Mouse (Mus musculus): ENCODE measurements around the gene Cst12.
"Not testable (repeated sequence)": the region's sequence is repeated elsewhere in the genome, so short reads cannot be mapped to it uniquely, and the experiment has no call there.

Cst12 gene

GRCm38 (mm10) chr2:148789142-148789541 lies at the start of gene Cst12:
Gene Cst12 (plus strand): TSS chr2:148789361.
- no peak for DNase-seq (ENCODE audit: low read depth, low spot score)

GRCm38 (mm10) chr2:148743001-148743400 lies 46.2 kb upstream of the Cst12 start:
- peak; percentile 51 for DNase-seq (ENCODE audit: low read depth, low spot score)

DNA sequence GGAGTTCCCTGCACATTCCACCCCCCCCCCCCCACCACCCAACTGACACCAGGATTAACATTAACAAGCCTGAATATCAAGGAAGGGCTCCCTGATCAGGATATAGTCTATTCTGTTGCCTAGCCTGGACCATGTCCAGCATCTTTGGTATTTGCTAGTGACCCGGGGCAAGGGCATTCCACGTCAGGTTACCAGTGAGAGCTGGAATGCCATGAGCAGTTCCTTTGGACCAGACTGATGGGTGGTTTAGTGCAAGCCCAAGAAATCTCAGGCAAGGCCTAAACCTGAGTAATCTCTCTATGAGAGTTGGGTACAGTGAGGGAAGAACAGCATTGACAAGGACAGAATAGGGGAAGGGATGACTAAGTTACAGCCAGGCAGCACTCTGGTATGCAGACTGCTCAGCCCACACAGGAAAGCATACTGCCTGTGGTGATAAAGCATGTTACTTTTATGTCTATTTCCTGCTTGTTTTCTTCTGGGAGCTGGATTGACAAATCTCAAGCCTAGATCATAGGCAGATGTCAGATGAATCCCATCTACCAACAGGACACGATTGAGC lies 45.2 kb upstream of the Cst12 start:
- DNase-seq (ENCODE audit: low read depth, low spot score): no peak

DNA sequence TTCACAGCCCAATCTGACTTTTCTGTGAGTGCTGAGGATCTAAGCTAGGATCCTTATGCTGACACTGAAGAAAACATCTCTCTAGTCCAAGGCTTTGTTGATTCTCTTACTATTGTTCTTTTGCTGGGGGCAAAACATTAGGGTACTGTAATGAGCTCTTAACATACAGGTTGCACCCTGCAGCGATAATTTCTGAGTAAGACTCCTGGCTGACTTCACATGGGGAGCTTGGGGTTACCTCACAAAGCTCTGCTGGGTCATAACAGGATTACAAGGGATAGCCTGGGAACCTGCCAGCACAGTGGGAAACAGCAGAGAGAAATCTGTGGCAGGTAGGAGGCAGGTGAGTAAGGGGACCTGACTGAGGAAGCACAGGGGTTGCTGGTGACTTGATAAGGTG lies 39.1 kb upstream of the Cst12 start, which contains the start of gene Cstl1:
Gene Cstl1 (plus strand): TSS at position 301 of the 400 bp plus-strand sequence.
- DNase-seq (ENCODE audit: low read depth, low spot score): no peak

DNA sequence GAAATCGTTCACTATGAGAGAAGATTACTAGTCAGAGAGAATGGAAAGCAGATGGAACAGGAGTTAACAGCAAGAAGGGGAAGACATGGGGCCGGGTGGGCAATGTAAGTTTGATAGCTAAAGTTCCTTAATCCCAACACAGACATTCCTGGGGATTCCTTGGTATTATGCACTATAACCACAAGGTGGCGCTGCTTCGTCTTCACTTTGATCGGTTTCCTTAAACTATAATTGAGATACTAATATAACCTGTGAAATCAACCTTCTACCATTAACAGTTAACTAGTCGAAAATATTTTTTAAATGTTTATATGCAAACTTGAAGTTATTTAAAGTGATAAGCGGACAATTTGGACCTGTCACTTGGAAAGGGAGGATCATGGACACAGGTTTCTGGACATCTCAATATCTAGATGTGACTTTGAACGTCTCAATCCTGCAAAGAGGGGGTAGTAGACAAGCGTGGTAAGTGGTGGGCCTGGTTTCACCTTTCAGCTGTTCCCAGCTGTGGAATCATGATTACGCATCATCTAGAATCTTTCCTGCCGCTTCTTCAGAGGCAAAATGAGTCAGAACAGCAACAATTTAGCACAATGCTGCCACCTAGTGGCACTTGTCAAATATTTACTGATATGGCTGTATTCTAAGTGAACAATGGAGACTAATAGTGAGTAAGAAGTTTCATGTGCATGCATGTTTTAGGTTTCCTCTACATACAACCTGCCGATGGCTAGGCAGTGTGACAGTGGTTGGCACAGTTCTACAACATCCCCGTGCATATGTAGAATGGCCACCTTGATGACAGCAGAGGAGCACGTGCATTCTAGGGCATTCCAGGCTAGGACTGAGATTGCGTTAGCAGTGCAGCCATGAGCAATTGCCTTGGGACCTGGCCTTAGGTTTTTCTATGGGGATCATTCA lies 37.0 kb upstream of the Cst12 start:
- DNase-seq (ENCODE audit: low read depth, low spot score): peak; percentile 73

GRCm38 (mm10) chr2:148754310-148754846 lies 34.8 kb upstream of the Cst12 start:
- DNase-seq (ENCODE audit: low read depth, low spot score): peak; percentile 9

GRCm38 (mm10) chr2:148763648-148764388 lies 25.3 kb upstream of the Cst12 start:
- no peak for DNase-seq (ENCODE audit: low read depth, low spot score)

DNA sequence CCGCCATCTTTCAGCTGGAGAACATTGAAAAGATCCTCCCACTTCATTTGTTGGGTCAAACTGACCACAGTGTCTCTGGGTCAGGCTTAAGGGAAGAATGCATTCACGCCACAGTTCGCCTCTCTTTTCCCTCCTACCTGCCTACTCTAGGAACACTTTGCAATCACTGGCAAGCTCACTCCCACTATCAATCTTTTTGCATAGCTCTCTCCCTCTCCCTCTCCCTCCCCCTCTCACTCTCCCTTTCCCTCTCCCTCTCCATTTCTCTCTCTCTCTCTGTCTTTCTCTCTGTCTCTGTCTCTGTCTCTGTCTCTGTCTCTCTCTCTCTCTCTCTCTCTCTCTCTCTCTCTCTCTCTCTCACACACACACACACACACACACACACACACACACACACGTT lies 17.8 kb upstream of the Cst12 start, which contains the start of gene Cst11:
Gene Cst11 (minus strand): TSS at position 101 of the 400 bp plus-strand sequence.
- DNase-seq (ENCODE audit: low read depth, low spot score): not testable (repeated sequence)

DNA sequence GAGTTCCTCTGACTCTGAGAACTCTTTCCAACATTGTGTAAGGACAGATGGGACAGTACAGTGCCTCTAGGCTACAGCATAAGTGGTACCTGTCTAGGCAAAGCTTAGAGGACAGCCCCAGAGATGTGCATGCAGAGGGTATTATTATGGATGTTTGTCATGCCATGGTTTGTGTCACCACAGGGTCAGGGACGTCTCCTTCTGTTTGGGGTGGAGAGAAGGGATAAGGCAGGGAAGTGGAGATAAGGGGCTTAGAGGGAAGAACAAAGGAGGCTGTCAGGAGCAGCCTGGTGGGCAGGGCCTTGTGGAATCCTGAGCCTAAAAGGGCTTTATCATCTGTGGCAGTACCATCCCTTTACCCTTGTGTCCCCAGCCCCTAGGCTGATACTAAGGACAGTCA lies 7.5 kb upstream of the Cst12 start, which contains the start of gene 8030411F24Rik:
Gene 8030411F24Rik (plus strand): TSS at position 301 of the 400 bp plus-strand sequence.
- no peak for DNase-seq (ENCODE audit: low read depth, low spot score)

- no peak for DNase-seq (ENCODE audit: low read depth, low spot score)
Measured at GRCm38 (mm10) chr2:148798485-148798884, 9.3 kb downstream of the Cst12 start, which contains the start of gene Cst8. Gene Cst8 (plus strand): TSS chr2:148798785.

DNA sequence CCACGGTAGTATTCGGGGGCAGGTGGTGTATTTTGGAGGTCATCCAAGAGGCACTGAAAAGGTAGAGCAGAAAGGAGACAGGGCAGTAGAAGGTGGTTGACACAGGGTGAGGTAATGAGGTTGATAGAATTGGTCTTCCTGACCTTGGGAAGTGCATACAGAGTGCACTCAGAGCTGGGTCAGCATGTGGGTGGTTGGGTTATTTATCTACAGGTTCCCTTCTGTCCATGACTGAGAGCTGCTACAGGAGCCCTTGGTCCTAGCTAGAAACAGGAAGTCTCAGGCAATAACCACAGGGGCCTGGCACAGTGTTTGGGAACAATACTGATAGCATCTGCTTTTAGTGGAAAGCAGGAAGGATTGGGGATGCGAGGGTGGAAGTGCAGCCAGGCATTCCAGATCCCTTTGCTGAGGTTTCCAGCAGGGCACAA lies 12.3 kb downstream of the Cst12 start:
- no peak for DNase-seq (ENCODE audit: low read depth, low spot score)

- DNase-seq (ENCODE audit: low read depth, low spot score): no peak
Measured at GRCm38 (mm10) chr2:148806696-148807095, 17.5 kb downstream of the Cst12 start.

DNA sequence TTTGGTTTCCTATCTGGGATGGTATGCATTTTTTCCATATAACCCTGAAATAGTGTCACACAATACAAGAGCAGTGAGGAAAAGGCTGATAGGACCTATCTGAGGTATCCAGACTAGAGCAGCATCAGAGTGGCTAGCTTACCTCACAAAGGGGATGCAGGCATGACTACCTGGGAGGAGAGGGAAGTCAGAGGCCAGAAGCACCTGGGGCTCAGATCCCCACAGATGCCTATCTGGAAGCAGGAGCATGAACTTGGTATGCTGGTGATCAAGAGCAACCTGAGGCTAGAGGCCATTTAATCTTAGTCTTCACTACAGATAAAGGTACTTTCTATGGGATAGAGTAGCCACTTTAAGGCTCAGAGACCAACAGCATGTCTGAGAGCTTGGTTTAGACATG lies 30.7 kb downstream of the Cst12 start, which contains the start of gene Cst13:
Gene Cst13 (plus strand): TSS at position 173 of the 400 bp plus-strand sequence.
- DNase-seq (ENCODE audit: low read depth, low spot score): no peak

DNA sequence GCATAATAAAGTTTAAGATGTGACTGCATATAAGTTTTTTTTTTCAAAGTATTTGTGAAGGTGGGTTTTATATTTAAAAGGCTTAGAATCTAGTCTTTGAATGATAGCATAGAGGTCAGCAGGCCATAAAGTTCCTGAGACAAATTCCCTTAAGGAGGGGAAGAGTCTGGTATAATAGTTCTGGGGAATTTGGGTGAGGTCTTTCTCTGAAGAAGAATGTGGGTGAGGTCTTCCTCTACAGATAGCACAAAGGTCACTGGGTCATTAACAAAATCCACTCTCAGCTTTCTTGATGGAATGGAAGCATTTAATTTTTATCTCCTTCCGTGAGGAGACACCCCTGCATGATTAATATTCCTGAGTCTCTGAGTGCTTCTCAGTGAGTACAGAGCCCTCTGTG lies 36.8 kb downstream of the Cst12 start:
- DNase-seq (ENCODE audit: low read depth, low spot score): no peak

DNA sequence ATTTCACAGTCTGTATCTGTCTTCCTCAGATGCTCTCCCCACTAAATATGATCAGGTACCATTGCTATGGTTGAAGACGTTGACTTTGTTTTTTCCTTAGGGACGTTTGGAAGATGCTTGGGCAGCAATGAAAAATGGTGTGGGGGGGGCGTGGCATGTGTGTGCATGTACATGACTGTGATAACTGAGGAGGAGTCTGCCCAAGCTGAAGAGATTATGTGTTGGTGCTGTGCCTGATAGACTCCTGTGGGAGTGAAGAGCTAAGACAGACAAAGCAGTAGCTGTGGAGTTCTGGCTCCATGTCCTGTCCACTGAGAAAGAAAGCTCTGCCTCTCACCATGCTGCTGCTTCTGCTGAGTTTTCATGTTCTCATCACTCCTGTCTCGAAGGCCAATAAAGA lies 45.8 kb downstream of the Cst12 start, which contains the start of gene Cst9:
Gene Cst9 (plus strand): TSS at position 236 of the 400 bp plus-strand sequence.
- no peak for DNase-seq (ENCODE audit: low read depth, low spot score)

DNA sequence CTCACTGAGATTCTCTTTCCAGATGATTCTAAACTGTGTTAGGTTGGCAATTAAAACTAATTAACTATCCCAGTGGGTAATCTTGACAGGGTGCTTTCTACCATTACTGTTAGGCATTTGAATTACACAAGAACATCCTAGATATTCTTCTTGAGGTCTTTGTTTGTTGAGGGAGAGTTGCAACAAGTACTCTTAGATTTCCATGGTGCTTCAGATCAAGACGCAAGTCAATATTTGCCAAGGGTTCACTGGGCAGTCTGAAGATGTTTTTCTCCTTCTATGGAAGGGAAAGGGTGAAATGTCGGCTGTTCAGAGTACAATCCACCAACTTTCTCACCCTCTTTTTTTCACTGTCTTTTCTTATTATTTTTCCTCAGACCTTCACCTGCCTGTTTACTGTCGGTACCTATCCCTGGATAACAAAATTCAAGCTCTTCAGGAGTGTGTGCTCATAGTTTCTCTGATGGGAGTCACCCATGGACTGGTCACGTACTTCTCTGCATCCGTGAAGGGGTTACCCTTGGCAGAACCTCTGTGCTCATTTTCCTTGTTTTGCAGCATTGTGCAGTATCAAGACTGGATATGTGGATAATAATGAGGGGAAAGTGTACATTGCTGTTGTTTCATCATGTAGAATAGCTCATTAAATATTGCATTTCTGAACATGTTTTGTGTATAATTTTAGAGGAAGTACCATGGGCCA lies 49.1 kb downstream of the Cst12 start:
- no peak for DNase-seq (ENCODE audit: low read depth, low spot score)

- no peak for DNase-seq (ENCODE audit: low read depth, low spot score)
Measured at GRCm38 (mm10) chr2:148839224-148839623, 50.1 kb downstream of the Cst12 start.

All from skeletal muscle tissue, adult 2 months (tissue).